Mouse (Mus musculus) embryonic facial prominence, embryonic 13.5 days (tissue): ENCODE data around the gene Smarcc2. TPM values are rescaled to one million over a fixed set of nuclear protein-coding genes. Genes with fewer than 3 reads are reported as not detected.
A peak's percentile ranks its signal among the peaks of the same experiment; 100 is the strongest.

Experiments
- ATAC-seq: fragments of 200-750 bp; cut with Nextera tagmentation; 2 replicates; pipeline ENCODE4 v1.8.0; 2017; ENCODE audit warnings: low read depth; ENCODE audit not compliant: insufficient number of reproducible peaks, insufficient read depth, low FRiP score, low TSS enrichment
- H3K27ac ChIP-seq: fragments of 300-500 bp; sonication (generic); 2 replicates; pipeline ENCODE4 v1.5.1; 2015; ENCODE audit warnings: moderate library complexity, mild to moderate bottlenecking, inconsistent platforms
- H3K27me3 ChIP-seq: fragments of 300-500 bp; sonication (generic); 2 replicates; pipeline ENCODE4 v1.6.1; 2015; ENCODE audit warnings: mild to moderate bottlenecking, inconsistent platforms
- H3K36me3 ChIP-seq: fragments of 300-500 bp; sonication (generic); 2 replicates; pipeline ENCODE4 v1.6.1; 2015; ENCODE audit warnings: mild to moderate bottlenecking, inconsistent platforms
- H3K4me1 ChIP-seq: fragments of 300-500 bp; sonication (generic); 2 replicates; pipeline ENCODE4 v1.6.1; 2015; ENCODE audit warnings: inconsistent platforms
- H3K4me2 ChIP-seq: fragments of 300-500 bp; sonication (generic); 2 replicates; pipeline ENCODE4 v1.6.1; 2015; ENCODE audit warnings: moderate library complexity, mild to moderate bottlenecking, inconsistent platforms
- H3K4me3 ChIP-seq: fragments of 300-500 bp; sonication (generic); 2 replicates; pipeline ENCODE4 v1.5.1; 2015; ENCODE audit warnings: mild to moderate bottlenecking, inconsistent platforms
- H3K9ac ChIP-seq: fragments of 300-500 bp; sonication (generic); 2 replicates; pipeline ENCODE4 v1.6.1; 2015; ENCODE audit warnings: mild to moderate bottlenecking, inconsistent platforms
- H3K9me3 ChIP-seq: fragments of 300-500 bp; sonication (generic); 2 replicates; pipeline ENCODE4 v1.6.1; 2016; ENCODE audit warnings: inconsistent platforms
- WGBS: fragments of 180-500 bp; shearing (Covaris S2); methylation state at CpG from one replicate; pipeline ENCODE4 v1.1.7; 2015; ENCODE audit warnings: mixed read lengths; 5-methylcytosine and 5-hydroxymethylcytosine counted together
- polyA plus RNA-seq: library from polyadenylated mRNA; unstranded; fragments of >200 nt; fragmentation: Nextera tagmentation; extraction: Ambion mirVana; gene quantifications from 2 replicates; pipeline ENCODE4 v1.2.1, GENCODE M21; 2015

Smarcc2 gene
- polyA plus RNA-seq, 1 experiment from 2014 or later: 111 TPM

GRCm38 (mm10) chr10:128524111-128524731 is 65.2 kb downstream of the Smarcc2 start:
- peaks cover 32% of the 10 kb centered on the region for H3K36me3 ChIP-seq
- H3K4me3 ChIP-seq: peak overlapping the region; percentile 86
- H3K9ac ChIP-seq: peak overlapping the region; percentile 82
- WGBS: 8% methylated on average over 11 of the region's 11 CpGs
- H3K27me3 ChIP-seq: peaks cover 28% of the 10 kb centered on the region
- 0 out of 2 replicates have a peak overlapping the region, but pooled peaks have one; percentile 84 for H3K27ac ChIP-seq
- ATAC-seq: no peak
- peak overlapping the region; percentile 98 for H3K4me2 ChIP-seq
- H3K4me1 ChIP-seq: peaks cover 19% of the 10 kb centered on the region
- no peaks in the 10 kb centered on the region for H3K9me3 ChIP-seq

- H3K27me3 ChIP-seq: peaks cover 28% of the 10 kb centered on the region
- H3K4me2 ChIP-seq: peak overlapping the region; percentile 98
- peak overlapping the region; percentile 84 for H3K27ac ChIP-seq
- H3K4me1 ChIP-seq: peaks cover 19% of the 10 kb centered on the region
- WGBS: under 1% methylated on average over 58 of the region's 58 CpGs
- H3K36me3 ChIP-seq: peaks cover 24% of the 10 kb centered on the region
- no peaks in the 10 kb centered on the region for H3K9me3 ChIP-seq
- H3K9ac ChIP-seq: peak overlapping the region; percentile 82
- ATAC-seq: peak; percentile 40
- H3K4me3 ChIP-seq: peak overlapping the region; percentile 86
Measured at GRCm38 (mm10) chr10:128524732-128525662, 65.9 kb downstream of the Smarcc2 start.

- WGBS: 0% methylated on average over 37 of the region's 37 CpGs
- H3K9ac ChIP-seq: peak within 1 kb of the TSS; percentile 82
- peak within 1 kb of the TSS; percentile 84 for H3K27ac ChIP-seq
- H3K4me1 ChIP-seq: peaks cover 19% of the 10 kb centered on the region
- H3K4me2 ChIP-seq: peak within 1 kb of the TSS; percentile 98
- peaks cover 28% of the 10 kb centered on the region for H3K27me3 ChIP-seq
- ATAC-seq: peak; percentile 95
- no peaks in the 10 kb centered on the region for H3K9me3 ChIP-seq
- H3K4me3 ChIP-seq: peak within 1 kb of the TSS; percentile 86
- peaks cover 16% of the 10 kb centered on the region for H3K36me3 ChIP-seq
Measured at GRCm38 (mm10) chr10:128525671-128526308, 66.7 kb downstream of the Smarcc2 start, which contains the start of gene Esyt1. Gene Esyt1, minus strand, starts transcription at chr10:128525871.

DNA sequence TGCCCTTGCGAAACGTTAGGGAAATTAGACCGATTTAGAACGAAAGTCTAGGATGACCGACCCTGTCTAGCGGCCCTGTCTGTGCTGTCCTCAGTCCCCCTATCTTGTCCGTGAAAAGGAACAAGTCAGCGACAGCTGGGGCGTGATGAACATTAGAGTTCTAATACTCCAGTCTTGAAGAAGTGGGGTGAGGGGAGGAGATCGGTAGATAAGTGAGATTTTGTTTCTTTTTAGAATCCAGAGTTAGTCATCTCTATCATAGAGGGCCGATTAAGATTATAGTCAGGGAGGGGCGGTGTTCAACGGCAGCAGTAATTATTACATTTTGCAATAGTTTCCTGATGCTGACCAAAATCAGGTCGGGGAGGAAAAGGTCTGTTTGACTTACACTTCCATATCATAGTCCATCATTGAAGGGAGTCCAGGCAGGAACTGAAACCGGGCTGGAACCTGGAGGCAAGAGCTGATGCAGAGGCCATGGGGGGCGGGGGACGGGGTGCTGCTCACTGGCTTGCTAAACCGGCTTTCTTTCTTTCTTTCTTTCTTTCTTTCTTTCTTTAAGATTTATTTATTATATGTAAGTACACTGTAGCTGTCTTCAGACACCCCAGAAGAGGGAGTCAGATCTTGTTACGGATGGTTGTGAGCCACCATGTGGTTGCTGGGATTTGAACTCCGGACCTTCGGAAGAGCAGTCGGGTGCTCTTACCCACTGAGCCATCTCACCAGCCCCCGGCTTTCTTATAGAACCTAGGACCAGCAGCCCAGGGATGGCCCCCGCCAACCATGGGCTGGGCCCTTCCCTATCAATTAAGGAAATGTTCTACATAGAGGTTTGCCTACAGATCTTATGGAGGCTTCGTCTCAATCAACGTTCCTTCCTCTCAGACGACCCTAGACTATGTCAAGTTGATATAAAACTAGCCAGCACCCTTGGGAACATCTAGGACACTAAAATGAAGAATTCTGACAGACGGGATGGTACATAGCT is 67.6 kb downstream of the Smarcc2 start:
- Histone ChIP-seq H3K4me2 (peak overlapping the region; percentile 98), H3K27me3 (peaks cover 28% of the 10 kb centered on the region), H3K4me1 (peaks cover 19% of the 10 kb centered on the region), H3K9ac (peak overlapping the region; percentile 62), H3K4me3 (peak overlapping the region; percentile 86), H3K27ac (peak overlapping the region; percentile 84), H3K9me3 (no peaks in the 10 kb centered on the region), H3K36me3 (peaks cover 8% of the 10 kb centered on the region; the same call in 1 of the 2 replicates)
- 31% methylated on average over 28 of the region's 28 CpGs for WGBS
- no peak for ATAC-seq

GRCm38 (mm10) chr10:128535206-128535605 is 76.2 kb downstream of the Smarcc2 start:
- no peaks in the 10 kb centered on the region for H3K36me3 ChIP-seq
- no peak overlapping the region for H3K4me2 ChIP-seq
- WGBS: 85% methylated on average over 2 of the region's 2 CpGs
- H3K9me3 ChIP-seq: no peaks in the 10 kb centered on the region
- no peak for ATAC-seq
- H3K4me3 ChIP-seq: no peak overlapping the region
- H3K9ac ChIP-seq: no peak overlapping the region
- no peak overlapping the region for H3K27ac ChIP-seq
- no peaks in the 10 kb centered on the region for H3K27me3 ChIP-seq
- H3K4me1 ChIP-seq: peaks cover 10% of the 10 kb centered on the region; the same call in 1 of the 2 replicates

GRCm38 (mm10) chr10:128535624-128536265 is 76.7 kb downstream of the Smarcc2 start:
- H3K9ac ChIP-seq: 0 out of 2 replicates have a peak overlapping the region, but pooled peaks have one; percentile 44
- no peaks in the 10 kb centered on the region for H3K9me3 ChIP-seq
- H3K27me3 ChIP-seq: no peaks in the 10 kb centered on the region
- ATAC-seq: no peak
- peaks cover 10% of the 10 kb centered on the region; the same call in 1 of the 2 replicates for H3K4me1 ChIP-seq
- WGBS: 67% methylated on average over 4 of the region's 4 CpGs
- peak overlapping the region; percentile 54 for H3K4me2 ChIP-seq
- H3K27ac ChIP-seq: peak overlapping the region; percentile 74
- H3K4me3 ChIP-seq: peak overlapping the region; percentile 23
- no peaks in the 10 kb centered on the region for H3K36me3 ChIP-seq

DNA sequence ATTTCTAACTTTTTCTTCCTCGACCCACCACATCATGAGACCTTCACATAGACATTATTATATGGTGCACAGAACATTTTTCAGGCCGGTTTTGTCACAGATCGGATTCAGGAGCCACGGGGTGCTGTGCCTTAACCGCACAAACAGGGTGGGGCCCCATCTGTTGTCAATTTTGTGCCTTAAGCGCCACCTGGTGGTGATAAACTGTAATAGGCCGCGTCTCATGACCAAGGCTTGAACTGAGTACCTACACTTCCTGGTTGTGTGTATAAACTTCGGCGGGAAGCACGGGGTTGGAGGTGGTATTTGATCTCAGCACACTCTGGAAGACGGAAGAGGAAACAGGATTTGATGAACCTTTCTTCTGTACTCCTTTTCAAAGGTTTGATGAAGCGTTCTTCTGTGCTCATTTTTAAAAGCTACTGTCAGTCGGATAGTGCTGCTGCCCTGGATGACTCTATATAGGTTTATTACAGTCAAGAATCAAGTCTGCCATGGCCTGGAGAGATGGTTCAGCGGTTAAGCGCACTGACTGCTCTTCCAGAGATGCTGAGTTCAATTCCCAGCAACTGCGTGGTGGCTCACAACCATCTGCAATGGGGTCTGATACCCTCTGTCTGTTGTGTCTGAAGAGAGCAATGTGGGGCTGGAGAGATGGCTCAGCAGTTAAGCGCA is 77.4 kb downstream of the Smarcc2 start:
- Histone ChIP-seq H3K9ac (0 out of 2 replicates have a peak overlapping the region, but pooled peaks have one; percentile 44), H3K27me3 (no peaks in the 10 kb centered on the region), H3K9me3 (no peaks in the 10 kb centered on the region), H3K36me3 (peaks cover 5% of the 10 kb centered on the region; the same call in 1 of the 2 replicates), H3K4me3 (peak overlapping the region; percentile 23), H3K27ac (peak overlapping the region; percentile 74), H3K4me1 (peaks cover 10% of the 10 kb centered on the region; the same call in 1 of the 2 replicates), H3K4me2 (peak overlapping the region; percentile 54)
- peak; percentile 68 for ATAC-seq
- 15% methylated on average over 18 of the region's 18 CpGs for WGBS

DNA sequence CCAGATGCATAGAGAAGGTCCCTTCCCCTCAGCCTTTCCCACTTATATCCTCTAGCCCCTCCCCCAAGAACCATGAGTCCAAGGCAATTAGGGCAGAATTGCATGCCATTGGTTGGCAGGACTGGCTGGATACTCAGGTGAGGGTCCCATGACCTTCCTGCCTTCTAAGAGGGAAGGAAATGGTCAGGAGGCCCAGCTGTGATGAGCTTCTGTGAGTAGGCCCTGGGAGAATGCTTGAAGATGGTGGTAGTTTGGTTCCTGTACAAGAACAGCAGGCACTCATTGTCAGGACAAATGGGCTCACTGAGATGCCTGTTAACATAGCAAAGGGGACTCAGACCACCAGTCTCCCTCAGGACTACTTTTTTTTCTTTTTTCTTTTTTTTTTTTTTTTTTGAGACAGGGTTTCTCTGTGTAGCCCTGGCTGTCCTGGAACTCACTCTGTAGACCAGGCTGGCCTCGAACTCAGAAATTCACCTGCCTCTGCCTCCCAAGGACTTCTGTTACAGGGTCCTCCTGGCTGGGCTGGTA is 79.4 kb downstream of the Smarcc2 start:
- WGBS: 76% methylated on average over 1 of the region's 1 CpGs
- H3K27me3 ChIP-seq: no peaks in the 10 kb centered on the region
- ATAC-seq: no peak

More for the DNA sequence above, 79.4 kb downstream of the Smarcc2 start:
- no peaks in the 10 kb centered on the region for H3K9me3 ChIP-seq
- H3K4me1 ChIP-seq: peaks cover 10% of the 10 kb centered on the region; the same call in 1 of the 2 replicates
- no peak overlapping the region for H3K4me3 ChIP-seq
- H3K36me3 ChIP-seq: peaks cover 22% of the 10 kb centered on the region
- no peak overlapping the region for H3K9ac ChIP-seq
- H3K27ac ChIP-seq: no peak overlapping the region
- H3K4me2 ChIP-seq: no peak overlapping the region
